Mouse (Mus musculus) heart, embryonic 10.5 days (tissue): ENCODE measurements at regions not wholly inside any gene's neighbourhood (a gene's known extent, or its start where the extent isn't known, plus 50 kb on each side); places are given as distances from the start of the nearest gene placed in this dataset.

ENCODE experiments used
- DNase-seq: peaks from one replicate; pipeline ENCODE4 v3.0.0-alpha.2; 2017; ENCODE audit warnings: low spot score
- H3K27ac ChIP-seq: fragments of 300-500 bp; sonication (generic); 2 replicates; pipeline ENCODE4 v1.5.1; 2016; ENCODE audit warnings: mild to moderate bottlenecking
- H3K27me3 ChIP-seq: fragments of 300-500 bp; sonication (generic); 2 replicates; pipeline ENCODE4 v1.6.1; 2016; ENCODE audit warnings: mild to moderate bottlenecking; ENCODE audit not compliant: poor library complexity, insufficient read depth, severe bottlenecking
- H3K36me3 ChIP-seq: fragments of 300-500 bp; sonication (generic); 2 replicates; pipeline ENCODE4 v1.6.1; 2016; ENCODE audit warnings: mild to moderate bottlenecking, moderate library complexity
- H3K4me1 ChIP-seq: fragments of 300-500 bp; sonication (generic); 2 replicates; pipeline ENCODE4 v1.6.1; 2016; ENCODE audit warnings: mild to moderate bottlenecking
- H3K4me3 ChIP-seq: fragments of 300-500 bp; sonication (generic); 2 replicates; pipeline ENCODE4 v1.5.1; 2016; ENCODE audit warnings: mild to moderate bottlenecking, moderate library complexity
- H3K9me3 ChIP-seq: fragments of 300-500 bp; sonication (generic); 2 replicates; pipeline ENCODE4 v1.6.1; 2016; ENCODE audit warnings: mild to moderate bottlenecking, moderate library complexity
- WGBS: fragments of 180-500 bp; shearing (Covaris S2); methylation state at CpG from one replicate; pipeline ENCODE4 v1.1.7; 2016; 5-methylcytosine and 5-hydroxymethylcytosine counted together

- 86% methylated on average over 5 of the region's 5 CpGs for WGBS
- Histone ChIP-seq H3K27ac (no peak overlapping the region), H3K27me3 (no peaks in the 10 kb centered on the region), H3K36me3 (no peaks in the 10 kb centered on the region), H3K4me3 (no peak overlapping the region), H3K9me3 (no peaks in the 10 kb centered on the region), H3K4me1 (peaks cover 9% of the 10 kb centered on the region)
- DNase-seq, result no peak
Measured at GRCm38 (mm10) chr8:107828541-107828940, 113.9 kb upstream of the Zfhx3 start.

GRCm38 (mm10) chr8:107833481-107833880 lies 109.0 kb upstream of the Zfhx3 start:
- Histone ChIP-seq H3K27me3 (no peaks in the 10 kb centered on the region), H3K36me3 (no peaks in the 10 kb centered on the region), H3K27ac (no peak overlapping the region), H3K4me1 (no peaks in the 10 kb centered on the region), H3K4me3 (no peak overlapping the region), H3K9me3 (no peaks in the 10 kb centered on the region)
- no peak for DNase-seq
- 82% methylated on average over 10 of the region's 10 CpGs for WGBS

GRCm38 (mm10) chr8:107846141-107846540 lies 96.3 kb upstream of the Zfhx3 start:
- H3K9me3 ChIP-seq, result no peaks in the 10 kb centered on the region
- H3K27ac ChIP-seq, result no peak overlapping the region
- no peaks in the 10 kb centered on the region for H3K36me3 ChIP-seq
- H3K4me1 ChIP-seq, result no peaks in the 10 kb centered on the region
- no peak overlapping the region for H3K4me3 ChIP-seq
- DNase-seq, result no peak
- no peaks in the 10 kb centered on the region for H3K27me3 ChIP-seq
- 81% methylated on average over 3 of the region's 3 CpGs for WGBS

GRCm38 (mm10) chr8:107851236-107852043 lies 91.0 kb upstream of the Zfhx3 start:
- Histone ChIP-seq H3K4me3 (no peak overlapping the region), H3K4me1 (no peaks in the 10 kb centered on the region), H3K36me3 (no peaks in the 10 kb centered on the region), H3K27ac (no peak overlapping the region), H3K9me3 (no peaks in the 10 kb centered on the region), H3K27me3 (no peaks in the 10 kb centered on the region)
- no peak for DNase-seq
- 77% methylated on average over 17 of the region's 17 CpGs for WGBS

- peaks cover 11% of the 10 kb centered on the region; the same call in 1 of the 2 replicates for H3K4me1 ChIP-seq
- WGBS, result 89% methylated on average over 4 of the region's 4 CpGs
Measured at GRCm38 (mm10) chr8:107859770-107860169, 82.7 kb upstream of the Zfhx3 start.

GRCm38 (mm10) chr8:107860251-107860650 lies 82.2 kb upstream of the Zfhx3 start:
- Histone ChIP-seq H3K9me3 (no peaks in the 10 kb centered on the region), H3K36me3 (no peaks in the 10 kb centered on the region), H3K27ac (no peak overlapping the region), H3K27me3 (no peaks in the 10 kb centered on the region), H3K4me1 (peaks cover 11% of the 10 kb centered on the region; the same call in 1 of the 2 replicates), H3K4me3 (no peak overlapping the region)
- WGBS, result 79% methylated on average over 4 of the region's 4 CpGs
- no peak for DNase-seq

More at GRCm38 (mm10) chr8:107859770-107860169, 82.7 kb upstream of the Zfhx3 start:
- Histone ChIP-seq H3K9me3 (no peaks in the 10 kb centered on the region), H3K4me3 (no peak overlapping the region), H3K36me3 (no peaks in the 10 kb centered on the region), H3K27me3 (no peaks in the 10 kb centered on the region), H3K27ac (no peak overlapping the region)
- DNase-seq, result no peak

GRCm38 (mm10) chr8:107864802-107865651 lies 77.4 kb upstream of the Zfhx3 start:
- no peaks in the 10 kb centered on the region for H3K36me3 ChIP-seq
- WGBS, result 56% methylated on average over 14 of the region's 14 CpGs
- H3K27ac ChIP-seq, result no peak overlapping the region
- peaks cover 11% of the 10 kb centered on the region; the same call in 1 of the 2 replicates for H3K4me1 ChIP-seq
- H3K9me3 ChIP-seq, result no peaks in the 10 kb centered on the region
- no peak overlapping the region for H3K4me3 ChIP-seq
- DNase-seq, result no peak
- H3K27me3 ChIP-seq, result no peaks in the 10 kb centered on the region

GRCm38 (mm10) chr8:107865744-107866143 lies 76.7 kb upstream of the Zfhx3 start:
- peaks cover 11% of the 10 kb centered on the region; the same call in 1 of the 2 replicates for H3K4me1 ChIP-seq
- H3K4me3 ChIP-seq, result no peak overlapping the region
- no peaks in the 10 kb centered on the region for H3K9me3 ChIP-seq
- H3K27me3 ChIP-seq, result no peaks in the 10 kb centered on the region
- H3K27ac ChIP-seq, result no peak overlapping the region
- 72% methylated on average over 4 of the region's 4 CpGs for WGBS
- no peak for DNase-seq
- no peaks in the 10 kb centered on the region for H3K36me3 ChIP-seq

GRCm38 (mm10) chr8:107871718-107872117 lies 70.7 kb upstream of the Zfhx3 start:
- H3K4me3 ChIP-seq, result no peak overlapping the region
- 61% methylated on average over 15 of the region's 15 CpGs for WGBS
- no peak overlapping the region for H3K27ac ChIP-seq
- no peak for DNase-seq
- H3K9me3 ChIP-seq, result no peaks in the 10 kb centered on the region
- H3K36me3 ChIP-seq, result no peaks in the 10 kb centered on the region
- H3K4me1 ChIP-seq, result no peaks in the 10 kb centered on the region
- no peaks in the 10 kb centered on the region for H3K27me3 ChIP-seq

- no peak for DNase-seq
- no peaks in the 10 kb centered on the region for H3K27me3 ChIP-seq
- H3K9me3 ChIP-seq, result no peaks in the 10 kb centered on the region
- no peak overlapping the region for H3K27ac ChIP-seq
- 80% methylated on average over 11 of the region's 11 CpGs for WGBS
- H3K4me3 ChIP-seq, result no peak overlapping the region
- H3K36me3 ChIP-seq, result no peaks in the 10 kb centered on the region
- H3K4me1 ChIP-seq, result no peaks in the 10 kb centered on the region
Measured at GRCm38 (mm10) chr8:107872121-107872520, 70.3 kb upstream of the Zfhx3 start.

GRCm38 (mm10) chr8:107876455-107876854 lies 66.0 kb upstream of the Zfhx3 start:
- Histone ChIP-seq H3K27me3 (no peaks in the 10 kb centered on the region), H3K4me3 (no peak overlapping the region), H3K36me3 (no peaks in the 10 kb centered on the region), H3K27ac (no peak overlapping the region), H3K4me1 (no peaks in the 10 kb centered on the region), H3K9me3 (no peaks in the 10 kb centered on the region)
- WGBS, result 57% methylated on average over 2 of the region's 2 CpGs
- no peak for DNase-seq

GRCm38 (mm10) chr8:107881851-107882250 lies 60.6 kb upstream of the Zfhx3 start:
- Histone ChIP-seq H3K4me3 (no peak overlapping the region), H3K27me3 (no peaks in the 10 kb centered on the region), H3K4me1 (peaks cover 12% of the 10 kb centered on the region), H3K36me3 (no peaks in the 10 kb centered on the region), H3K9me3 (no peaks in the 10 kb centered on the region), H3K27ac (no peak overlapping the region)
- WGBS, result 27% methylated on average over 7 of the region's 7 CpGs
- DNase-seq, result no peak

- DNase-seq, result no peak
- Histone ChIP-seq H3K4me1 (peaks cover 19% of the 10 kb centered on the region), H3K9me3 (no peaks in the 10 kb centered on the region), H3K27ac (peak overlapping the region; percentile 22; the same call in 1 of the 2 replicates), H3K4me3 (no peak overlapping the region), H3K36me3 (no peaks in the 10 kb centered on the region), H3K27me3 (no peaks in the 10 kb centered on the region)
- WGBS, result 28% methylated on average over 7 of the region's 7 CpGs
Measured at GRCm38 (mm10) chr8:107885547-107885946, 56.9 kb upstream of the Zfhx3 start.
